Mouse (Mus musculus): ENCODE measurements around the gene Hectd4.
"Not testable (repeated sequence)": the region's sequence is repeated elsewhere in the genome, so short reads cannot be mapped to it uniquely, and the experiment has no call there.

Gene Hectd4

DNA sequence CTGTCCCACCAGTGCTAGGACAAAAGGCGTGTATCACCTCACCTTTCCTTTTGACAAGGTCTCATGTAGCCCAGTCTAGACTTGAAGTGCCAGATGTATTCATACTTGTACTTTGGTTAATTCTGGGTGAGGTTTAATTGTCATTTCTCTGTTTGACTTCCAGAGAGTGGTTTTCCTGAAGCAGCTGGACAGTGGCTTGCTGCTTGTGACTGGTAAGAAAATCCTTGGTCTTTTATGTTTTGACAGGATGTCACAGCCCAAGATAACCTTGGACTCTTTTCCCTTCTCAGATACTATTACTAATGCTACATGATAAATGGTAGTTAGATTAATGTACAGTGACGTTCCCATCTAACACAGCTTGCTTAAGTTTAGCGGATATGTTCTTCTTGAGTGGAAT is 13.0 kb upstream of the Hectd4 start:
- DNase-seq = no peak

DNA sequence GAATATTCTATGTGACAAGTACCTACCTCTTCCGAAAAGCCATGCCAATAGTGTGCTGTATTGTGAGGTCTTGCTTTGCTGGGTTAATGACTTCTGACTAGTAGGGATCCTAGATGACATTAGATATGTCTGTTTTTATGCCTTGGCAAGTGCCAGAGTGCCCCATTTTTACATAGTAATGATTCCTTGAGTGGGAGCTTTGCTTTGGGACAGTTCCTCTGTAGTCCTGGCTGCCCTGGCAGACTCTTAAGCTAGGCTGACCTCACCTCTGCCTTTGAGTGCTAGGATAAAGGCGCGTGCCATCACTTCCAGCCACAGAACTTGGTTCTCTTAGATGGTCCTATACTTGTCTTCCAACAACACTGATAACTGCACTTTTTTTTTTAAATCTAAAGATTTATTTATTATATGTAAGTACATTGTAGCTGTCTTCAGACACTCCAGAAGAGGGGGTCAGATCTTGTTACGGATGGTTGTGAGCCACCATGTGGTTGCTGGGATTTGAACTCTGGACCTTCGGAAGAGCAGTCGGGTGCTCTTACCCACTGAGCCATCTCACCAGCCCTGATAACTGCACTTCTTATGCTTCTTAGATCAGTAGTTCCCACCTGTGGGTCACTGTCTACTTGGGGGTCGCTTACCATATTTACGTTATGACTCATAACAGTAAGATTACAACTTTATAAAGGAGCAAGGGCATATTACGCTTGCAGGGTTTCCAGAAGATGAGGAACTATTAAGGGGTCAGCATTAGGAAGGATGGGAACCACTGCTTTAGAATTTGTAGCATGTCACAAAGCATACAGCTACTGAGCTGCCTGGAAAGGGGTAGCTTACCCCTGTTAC is 10.0 kb upstream of the Hectd4 start:
- DNase-seq = no peak

DNA sequence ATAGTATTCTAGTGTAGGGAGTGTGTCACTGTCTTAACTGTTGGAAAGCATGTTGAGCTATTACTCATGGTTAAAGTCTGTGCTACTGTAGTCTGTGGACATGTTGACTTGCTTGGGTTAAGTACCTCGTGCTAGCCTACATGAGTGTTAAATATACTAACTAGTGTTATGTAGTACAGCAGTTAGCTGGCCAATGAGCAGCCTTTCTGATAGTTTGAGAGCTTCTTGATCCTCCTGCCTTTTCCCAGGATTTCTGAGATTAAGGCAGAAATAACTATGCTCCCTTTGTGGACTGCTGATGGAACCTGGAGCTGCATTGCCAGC is 9.5 kb upstream of the Hectd4 start:
- no peak for DNase-seq

DNA sequence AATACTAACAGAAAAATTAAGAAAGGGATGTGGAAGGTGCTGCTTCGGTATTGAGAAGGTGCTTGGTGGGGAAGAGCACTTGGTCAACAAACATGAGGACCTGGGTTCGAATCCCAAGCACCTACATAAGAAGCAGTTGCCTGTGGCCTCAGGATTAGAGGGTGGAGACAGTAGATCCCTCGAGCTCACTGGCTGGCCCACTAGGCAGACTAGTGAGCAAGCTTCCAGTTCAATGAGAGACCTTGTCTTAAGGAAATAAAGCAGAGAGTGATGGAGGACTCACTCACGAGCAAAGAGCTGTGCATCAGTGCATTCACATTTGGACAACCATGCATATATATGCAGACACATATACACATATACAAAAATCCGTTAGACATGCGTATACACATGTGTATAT is 7.9 kb upstream of the Hectd4 start:
- DNase-seq = no peak

DNA sequence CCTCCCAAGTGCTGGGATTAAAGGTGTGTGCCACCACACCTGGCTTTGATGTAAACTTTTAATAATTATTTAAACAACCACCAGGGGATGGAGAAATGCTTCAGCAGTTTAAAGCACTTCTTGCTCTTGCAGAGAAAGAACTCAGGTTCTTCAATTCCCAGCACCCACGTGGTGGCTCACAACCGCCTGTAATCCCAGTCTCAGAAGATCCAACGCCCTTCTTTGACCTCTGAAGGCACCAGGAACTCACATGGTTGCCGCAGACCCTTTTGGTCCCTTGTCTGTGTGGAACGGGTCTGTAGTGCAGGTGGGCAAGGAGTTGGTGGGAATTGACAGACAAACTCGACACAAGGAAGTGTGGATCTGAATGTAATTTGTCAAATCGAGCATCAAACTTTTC is 5.3 kb upstream of the Hectd4 start:
- no peak for DNase-seq

DNA sequence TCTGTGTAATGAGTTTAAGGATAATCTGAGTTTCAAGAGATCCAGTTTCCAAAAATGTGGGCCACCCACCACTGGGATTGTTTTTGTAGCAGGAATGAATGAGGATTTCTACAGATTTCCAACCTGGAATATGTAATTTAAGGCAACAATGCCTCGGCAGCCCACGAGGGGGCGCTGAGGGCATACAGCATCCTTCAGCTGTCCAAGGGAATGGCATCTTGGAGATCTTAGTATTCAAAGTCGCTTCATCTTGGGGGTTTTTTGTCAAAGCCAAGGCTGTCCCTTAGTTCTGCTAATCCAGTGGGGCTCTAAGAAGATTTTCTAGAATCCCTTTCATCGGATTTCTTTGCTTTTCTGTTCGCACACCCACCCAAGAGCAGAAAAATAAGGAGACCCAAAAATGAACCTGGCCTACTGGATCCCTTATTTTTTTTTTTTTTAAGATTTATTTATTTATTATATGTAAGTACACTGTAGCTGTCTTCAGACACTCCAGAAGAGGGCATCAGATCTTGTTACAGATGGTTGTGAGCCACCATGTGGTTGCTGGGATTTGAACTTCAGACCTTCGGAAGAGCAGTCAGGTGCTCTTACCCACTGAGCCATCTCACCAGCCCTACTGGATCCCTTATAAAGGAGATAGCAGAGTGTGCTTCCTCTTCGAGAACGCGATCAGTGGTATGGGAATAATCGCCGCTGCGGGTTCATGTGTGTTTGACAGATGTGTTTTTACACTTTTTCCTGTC is 4.5 kb upstream of the Hectd4 start:
- peak; percentile 62 to 76 for DNase-seq

DNA sequence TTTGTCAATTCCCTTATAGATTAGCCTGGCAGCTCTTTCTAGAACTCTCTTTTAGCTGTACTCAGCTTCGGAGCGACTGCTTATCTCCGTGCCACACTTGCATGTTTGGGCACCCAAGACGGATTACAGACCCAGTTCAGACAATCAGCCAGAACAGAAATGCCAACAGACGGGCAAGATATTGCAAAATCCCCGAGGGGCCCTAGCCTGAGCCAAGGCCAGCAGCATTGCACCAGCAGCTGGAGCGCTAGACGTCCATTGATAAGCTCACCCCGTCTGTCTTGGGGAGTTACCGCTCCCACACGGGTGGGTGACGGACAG is 3.9 kb upstream of the Hectd4 start:
- peak in 1 of 2 experiments; percentile 25 for DNase-seq

DNA sequence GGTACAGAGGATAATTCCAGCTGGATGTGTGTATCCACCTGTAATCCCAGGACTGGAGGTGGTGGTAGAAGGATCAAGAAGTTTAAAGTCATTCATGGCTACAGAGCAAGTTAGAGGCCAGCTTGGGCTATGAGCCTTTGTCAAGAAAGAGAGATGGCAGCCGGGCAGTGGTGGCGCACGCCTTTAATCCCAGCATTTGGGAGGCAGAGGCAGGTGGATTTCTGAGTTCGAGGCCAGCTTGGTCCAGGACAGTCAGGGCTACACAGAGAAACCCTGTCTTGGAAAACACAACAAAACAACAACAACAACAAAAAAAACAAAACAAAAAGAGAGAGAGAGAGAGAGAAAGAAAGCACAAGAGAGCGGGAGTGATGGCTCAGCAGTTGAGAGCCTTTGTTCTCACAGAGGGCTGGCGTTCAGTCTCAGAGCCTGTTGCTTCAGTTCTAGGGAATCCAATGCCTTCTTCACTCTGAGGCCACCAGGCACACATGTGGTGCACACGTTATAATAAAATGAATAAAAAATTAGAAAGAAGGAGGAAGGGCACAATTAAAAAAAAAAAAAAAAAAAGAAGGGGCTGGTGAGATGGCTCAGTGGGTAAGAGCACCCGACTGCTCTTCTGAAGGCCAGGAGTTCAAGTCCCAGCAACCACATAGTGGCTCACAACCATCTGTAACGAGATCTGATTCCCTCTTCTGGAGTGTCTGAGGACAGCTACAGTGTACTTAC is 3.3 kb upstream of the Hectd4 start:
- DNase-seq = not testable (repeated sequence)

DNA sequence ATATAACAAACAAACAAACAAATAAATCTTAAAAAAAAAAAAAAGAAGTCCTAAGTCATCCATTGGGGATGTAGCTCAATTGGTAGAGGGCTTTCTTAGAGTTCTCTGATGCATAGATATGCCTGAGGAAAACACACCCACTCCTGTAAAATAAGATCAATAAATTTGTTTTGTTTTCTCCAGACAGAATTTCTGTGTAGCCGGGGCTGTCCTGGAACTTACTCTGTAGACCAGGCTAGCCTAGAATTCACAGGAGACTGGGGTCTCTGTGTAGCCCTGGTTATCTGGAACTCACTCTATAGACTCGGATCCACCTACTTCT is 2.7 kb upstream of the Hectd4 start:
- no peak for DNase-seq

DNA sequence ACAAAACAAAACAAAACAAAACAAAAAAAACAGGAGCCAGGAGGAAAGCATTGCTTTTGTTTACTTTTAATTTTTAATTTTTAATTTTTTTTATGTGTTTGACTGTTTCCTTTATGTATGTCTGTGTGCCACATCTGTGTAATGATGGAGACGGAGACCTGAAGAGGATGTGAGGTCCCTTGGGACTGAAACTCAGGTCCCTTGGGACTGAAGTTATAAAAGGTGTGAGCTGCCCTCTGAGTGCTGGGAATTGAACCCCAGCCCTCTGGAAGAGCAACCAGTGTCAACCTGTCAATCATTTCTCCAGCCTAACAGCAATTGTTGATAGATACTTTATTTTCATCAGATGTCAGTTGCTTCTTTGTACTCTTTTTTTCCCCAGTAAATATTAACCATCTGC is 829 bp upstream of the Hectd4 start:
- DNase-seq = no peak

DNA sequence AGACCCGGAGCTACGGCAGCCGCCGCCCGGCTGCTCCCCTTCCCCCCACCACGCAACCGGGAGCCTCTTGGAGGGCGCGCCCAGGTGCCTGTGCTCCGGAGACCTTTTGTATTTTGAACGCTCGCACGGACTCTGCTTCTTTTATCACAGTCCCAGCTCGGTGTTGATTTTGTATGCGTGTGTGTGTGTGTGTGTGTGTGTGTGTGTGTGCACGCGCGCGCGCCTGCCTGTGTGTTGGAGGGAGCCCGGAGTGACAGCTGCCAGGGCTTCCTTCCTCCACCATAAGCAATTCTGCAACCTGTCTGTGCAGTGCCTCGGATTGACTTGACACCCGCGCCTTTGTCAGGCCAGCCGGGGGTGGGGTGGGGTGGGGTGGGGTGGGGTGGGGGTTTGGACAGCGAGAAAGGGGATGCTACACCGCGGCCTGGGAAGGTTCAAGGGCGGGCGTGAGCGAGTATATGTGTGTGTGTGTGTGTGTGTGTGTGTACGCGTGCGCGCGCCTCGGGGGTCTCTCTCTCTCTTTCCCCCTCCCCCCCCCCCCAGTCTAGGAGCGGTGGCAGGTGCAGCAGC is 798 bp downstream of the Hectd4 start:
- DNase-seq = peak; percentile 35 to 46

DNA sequence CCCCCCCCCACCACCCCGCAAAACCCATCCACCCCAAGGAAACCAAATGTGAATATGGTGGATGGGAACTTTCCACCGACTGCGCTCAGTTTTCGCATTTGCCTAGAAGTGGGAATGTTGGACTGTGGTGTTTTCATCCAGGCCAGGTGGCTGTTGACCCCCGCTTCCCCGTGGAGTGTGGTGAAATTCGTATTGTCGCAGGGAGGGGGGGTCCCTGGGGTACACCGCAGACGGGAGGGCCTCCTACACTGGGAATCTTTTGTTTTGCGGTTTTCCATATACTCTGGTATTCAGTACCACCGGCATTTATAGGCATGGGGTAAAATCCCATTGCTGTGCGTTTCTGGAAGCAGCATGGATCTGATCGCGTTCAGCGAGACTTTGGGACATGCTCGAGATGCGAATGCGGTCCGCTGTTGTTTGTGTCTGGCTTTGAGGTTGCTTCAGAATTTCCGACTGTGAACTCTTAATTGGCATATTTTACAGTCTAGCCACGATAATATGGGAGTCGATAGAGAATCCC is 1.4 kb downstream of the Hectd4 start:
- no peak for DNase-seq

DNA sequence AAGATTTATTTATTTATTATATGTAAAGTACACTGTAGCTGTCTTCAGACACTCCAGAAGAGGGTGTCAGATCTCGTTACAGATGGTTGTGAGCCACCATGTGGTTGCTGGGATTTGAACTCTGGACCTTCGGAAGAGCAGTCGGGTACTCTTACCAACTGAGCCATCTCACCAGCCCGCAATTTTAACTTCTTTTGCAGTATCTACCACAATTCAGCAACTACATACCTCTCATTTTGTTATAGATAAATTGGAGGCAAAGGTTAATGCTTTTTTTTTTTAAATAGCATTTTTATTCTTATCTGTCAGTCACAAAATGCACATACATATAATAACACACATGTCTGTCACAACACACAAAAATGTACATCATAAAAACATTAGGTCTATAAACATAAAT is 4.0 kb downstream of the Hectd4 start:
- not testable (repeated sequence) for DNase-seq

DNA sequence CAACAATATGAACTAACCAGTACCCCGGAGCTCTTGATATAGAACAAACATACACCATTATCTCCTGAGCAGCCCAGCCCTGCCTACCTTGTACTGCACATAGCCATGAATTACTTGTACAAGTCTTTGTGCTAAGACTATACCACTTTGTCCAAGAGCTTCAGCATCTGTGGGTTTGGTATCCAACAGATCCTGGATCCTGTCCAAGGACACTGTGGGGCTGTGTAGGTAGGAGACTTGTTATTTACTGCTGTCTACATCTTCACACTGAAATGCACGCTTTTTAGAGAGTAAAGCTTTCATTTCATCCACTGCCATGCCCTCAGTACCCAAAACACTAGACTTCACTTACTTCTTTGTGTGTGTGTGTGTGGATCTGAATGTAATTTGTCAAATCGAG is 4.8 kb downstream of the Hectd4 start:
- no peak for DNase-seq

DNA sequence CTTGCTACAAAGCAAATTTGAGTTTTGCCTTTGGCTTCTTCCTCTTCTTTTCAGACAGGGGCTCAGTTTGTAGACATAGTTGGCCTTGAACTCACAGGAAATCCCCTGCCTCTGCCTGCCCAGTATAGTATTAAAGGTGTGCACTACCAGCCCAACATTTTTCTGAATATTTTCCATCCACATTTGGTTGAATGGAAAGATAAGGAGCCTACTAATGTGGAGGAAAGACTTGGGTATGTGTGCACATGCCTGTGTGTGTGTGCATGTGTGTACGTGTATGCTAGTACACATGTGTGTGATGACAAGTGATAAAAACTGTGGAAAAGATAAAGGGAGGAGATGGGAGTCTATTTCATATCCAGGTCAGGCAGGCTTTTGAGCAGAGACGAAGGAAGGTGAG is 5.8 kb downstream of the Hectd4 start:
- no peak for DNase-seq

DNA sequence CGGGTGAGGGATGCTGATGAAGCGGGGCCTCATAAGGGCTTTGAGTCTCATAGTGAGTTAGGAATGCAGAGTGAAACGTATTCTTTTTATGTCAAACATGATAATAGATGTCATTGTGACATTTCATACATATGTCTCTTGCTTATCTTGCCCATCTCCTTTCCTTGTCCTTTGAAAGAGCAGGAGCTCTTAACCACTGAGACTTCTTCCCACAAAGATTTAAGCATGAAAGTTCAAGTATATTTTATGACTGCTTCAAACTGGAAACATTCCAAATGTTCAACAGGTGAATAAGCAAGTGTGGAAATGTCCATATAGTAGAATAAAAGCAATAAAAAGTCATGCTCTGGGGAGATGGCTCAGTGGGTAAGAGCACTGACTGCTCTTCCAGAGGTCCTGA is 6.4 kb downstream of the Hectd4 start:
- DNase-seq = no peak

DNA sequence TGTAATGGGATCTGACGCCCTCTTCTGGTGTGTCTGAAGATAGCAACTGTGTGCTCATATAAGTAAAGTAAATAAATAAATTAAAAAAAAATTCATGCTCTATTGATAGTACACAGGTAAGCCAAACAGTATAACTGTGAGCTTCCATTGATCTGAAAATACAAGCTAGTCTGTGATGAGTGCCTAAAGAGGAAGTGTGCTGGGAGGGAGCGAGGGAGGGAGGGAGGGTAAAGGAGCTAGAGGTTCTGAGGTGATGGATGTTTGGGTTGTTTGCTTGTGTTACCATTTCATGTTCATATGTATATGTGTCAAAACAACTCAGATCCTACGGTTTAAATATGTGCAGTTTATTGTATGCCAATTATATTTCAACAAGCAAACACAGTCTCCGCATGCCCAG is 6.8 kb downstream of the Hectd4 start:
- DNase-seq = no peak

DNA sequence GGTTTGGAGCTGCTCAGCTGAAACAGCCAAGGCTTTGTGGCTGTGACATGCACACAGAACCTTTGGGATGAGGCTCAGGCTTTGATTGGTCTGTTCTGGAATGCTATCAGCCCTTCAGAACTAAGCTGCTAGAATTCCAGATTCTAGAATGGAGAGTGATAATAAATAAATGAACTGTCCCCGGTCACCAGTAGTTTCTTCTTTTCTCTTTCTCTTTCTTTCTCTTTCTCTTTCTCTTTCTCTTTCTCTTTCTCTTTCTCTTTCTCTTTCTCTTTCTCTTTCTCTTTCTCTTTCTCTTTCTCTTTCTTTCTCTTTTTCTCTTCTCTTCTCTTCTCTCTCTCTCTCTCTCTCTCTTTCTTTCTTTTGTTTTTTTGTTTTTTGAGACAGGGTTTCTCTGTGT is 7.3 kb downstream of the Hectd4 start:
- DNase-seq = not testable (repeated sequence)

DNA sequence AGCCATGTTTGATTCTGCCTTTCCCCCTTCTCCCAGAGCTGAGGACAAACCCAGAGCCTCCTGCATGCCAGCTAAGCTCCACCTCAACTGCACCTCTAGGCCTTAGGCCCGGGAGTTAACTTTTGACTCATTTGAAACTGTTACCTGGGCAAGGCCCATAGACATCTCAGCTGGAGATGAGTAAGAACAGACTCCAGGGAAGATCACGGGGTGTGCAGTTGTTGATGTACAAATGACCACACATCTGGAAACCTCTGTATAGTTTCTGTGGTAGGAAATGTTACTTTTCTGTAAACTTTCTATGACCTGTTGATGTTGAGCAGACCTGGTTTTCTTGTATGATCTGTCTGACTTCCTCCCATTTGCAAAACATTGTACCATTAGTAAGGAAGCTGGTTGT is 9.2 kb downstream of the Hectd4 start:
- no peak for DNase-seq

DNA sequence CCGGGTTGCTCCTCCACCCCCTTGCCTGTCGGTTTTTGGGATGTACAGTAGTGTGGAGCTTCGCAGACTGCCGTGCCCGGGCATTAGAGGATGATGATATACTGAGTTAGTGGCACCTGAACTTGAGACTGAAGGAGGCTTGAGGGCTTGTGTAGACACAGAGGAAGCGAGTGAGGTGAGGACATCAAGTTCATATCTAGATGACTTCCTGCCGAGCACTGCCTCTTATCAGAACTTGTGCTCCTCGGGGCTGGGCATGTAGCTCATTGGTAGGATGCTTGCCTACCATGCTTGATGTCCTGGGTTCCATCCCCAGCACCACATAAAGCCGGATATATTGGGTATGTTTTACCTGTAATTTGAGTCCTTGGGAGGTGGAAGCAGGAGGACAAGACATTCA is 10.8 kb downstream of the Hectd4 start:
- DNase-seq = no peak

DNA sequence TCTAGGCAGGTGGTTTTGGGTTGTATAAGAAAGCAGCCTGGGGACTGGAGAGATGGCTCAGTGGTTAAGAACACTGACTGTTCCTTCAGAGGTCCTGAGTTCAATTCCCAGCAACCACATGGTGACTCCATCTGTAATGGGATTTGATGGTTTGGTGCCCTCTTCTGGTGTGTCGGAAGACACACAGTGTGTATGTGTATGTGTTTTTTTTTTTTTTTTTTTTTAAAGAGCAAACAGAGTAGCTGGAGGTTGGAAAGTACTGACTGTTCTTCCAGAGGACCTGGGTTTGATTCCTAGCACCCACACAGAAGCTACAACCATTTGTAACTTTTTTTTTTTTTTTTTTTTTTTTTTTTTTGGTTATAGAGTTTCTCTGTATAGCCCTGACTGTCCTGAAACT is 12.8 kb downstream of the Hectd4 start:
- no peak for DNase-seq

DNA sequence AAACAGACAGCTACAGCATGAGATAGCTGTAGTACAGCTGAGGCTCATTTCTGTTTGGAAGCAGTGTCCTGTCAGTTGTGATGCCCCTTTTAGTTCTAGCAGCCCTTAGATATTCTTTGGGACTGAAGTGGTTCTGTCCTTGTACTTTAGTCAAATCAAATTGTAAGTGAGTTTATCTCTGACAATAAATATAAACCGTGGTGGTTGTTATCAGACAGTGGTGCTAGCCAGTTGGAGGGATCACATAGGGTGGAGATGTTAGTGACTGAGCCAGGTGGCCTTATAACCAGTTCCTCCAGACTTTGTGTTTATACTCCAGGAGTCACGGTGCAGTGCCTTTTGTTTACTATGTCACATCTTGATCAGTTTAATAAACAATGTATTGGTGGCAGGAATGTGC is 13.7 kb downstream of the Hectd4 start:
- DNase-seq = no peak

DNA sequence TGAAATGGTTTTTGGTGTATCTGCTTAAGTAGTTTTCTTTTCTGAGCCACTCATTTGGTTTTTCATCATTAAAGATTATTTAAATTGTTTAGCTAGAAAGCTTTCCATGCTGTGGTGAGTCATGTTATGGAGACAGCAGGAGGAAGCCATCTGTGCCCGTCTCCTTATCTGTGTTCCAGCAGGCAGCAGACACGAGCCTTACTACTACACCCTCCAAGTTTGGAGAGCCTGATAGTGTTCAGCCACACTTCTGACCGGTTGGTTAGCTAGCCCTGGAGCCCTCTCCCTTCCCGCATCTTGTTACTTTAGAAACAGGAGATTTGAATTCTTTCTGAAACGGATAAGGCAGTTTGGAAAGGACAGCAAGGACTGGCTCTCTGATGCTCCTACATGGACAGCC is 16.2 kb downstream of the Hectd4 start:
- DNase-seq = no peak

DNA sequence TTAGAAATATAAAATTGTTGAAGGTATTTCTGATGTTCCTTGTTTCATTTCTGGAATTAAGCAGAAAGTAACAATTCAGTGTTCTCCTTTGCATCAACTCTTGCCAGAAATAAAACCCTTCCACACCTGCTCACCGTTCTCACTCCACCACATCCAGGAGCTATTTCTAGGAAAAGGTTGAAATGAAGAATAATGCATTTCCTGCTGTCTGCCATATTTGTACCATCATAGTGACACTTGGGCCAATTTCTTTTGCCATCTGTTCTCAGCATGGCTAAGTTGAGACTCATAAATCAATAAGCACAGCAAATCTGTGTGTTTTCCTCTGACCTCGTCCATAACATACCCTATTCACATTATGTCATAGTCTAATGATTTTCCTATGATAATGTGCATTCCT is 18.2 kb downstream of the Hectd4 start:
- no peak for DNase-seq
